ENCODE assay signal across 8 mouse cellular contexts in genomic region chr9:99458529-99459208, GRCm38 (mm10). TPM values are rescaled to one million over a fixed set of nuclear protein-coding genes. Genes with fewer than 3 reads are reported as not detected.
DNase-seq lines count a peak whose midpoint lies in the region; ATAC-seq and TF ChIP-seq lines count a peak whose summit lies in the region.

No protein-coding gene starts in this region.

- H3K4me2 ChIP-seq in heart, postnatal 0 days (ENCODE audit: low read depth, low read length): no peak overlapping the region
- H3K4me2 ChIP-seq in lung, postnatal 0 days (replicated peaks; ENCODE audit: low read depth, low read length): no peak overlapping the region
- H3K4me2 ChIP-seq in stomach, embryonic 14.5 days (replicated peaks; ENCODE audit: low read depth, low read length): no peak overlapping the region

- H3K4me1 ChIP-seq in heart, postnatal 0 days (ENCODE audit: control insufficient read depth, insufficient read depth): no peaks in the 10 kb centered on the region
- H3K4me1 ChIP-seq in heart, embryonic 10.5 days: no peaks in the 10 kb centered on the region
- no peaks in the 10 kb centered on the region for H3K4me1 ChIP-seq in lung, postnatal 0 days (ENCODE audit: insufficient read depth, low read depth, low read length)
- no peaks in the 10 kb centered on the region for H3K4me1 ChIP-seq in stomach, embryonic 14.5 days (ENCODE audit: control insufficient read depth, insufficient read depth, low read length)

- H3K27me3 ChIP-seq in heart, postnatal 0 days (ENCODE audit: control insufficient read depth, insufficient read depth, low read length): no peaks in the 10 kb centered on the region
- 0 out of 2 replicates have a peak, but pooled peaks cover 5% of the 10 kb centered on the region for H3K27me3 ChIP-seq in heart, embryonic 10.5 days (ENCODE audit: insufficient read depth, poor library complexity, severe bottlenecking)
- H3K27me3 ChIP-seq in lung, postnatal 0 days (replicated peaks; ENCODE audit: insufficient read depth, low read length): no peaks in the 10 kb centered on the region
- no peaks in the 10 kb centered on the region for H3K27me3 ChIP-seq in stomach, embryonic 14.5 days (ENCODE audit: control insufficient read depth, insufficient read depth, low read length)

- no peak overlapping the region for H3K27ac ChIP-seq in heart, postnatal 0 days (ENCODE audit: low read depth)
- H3K27ac ChIP-seq in heart, embryonic 10.5 days: no peak overlapping the region
- no peak overlapping the region for H3K27ac ChIP-seq in lung, postnatal 0 days (ENCODE audit: low read length)
- no peak overlapping the region for H3K27ac ChIP-seq in stomach, embryonic 14.5 days (ENCODE audit: low read length)

- no peaks in the 10 kb centered on the region for H3K36me3 ChIP-seq in heart, postnatal 0 days (replicated peaks; ENCODE audit: control insufficient read depth, insufficient read depth, low read length)
- H3K36me3 ChIP-seq in heart, embryonic 10.5 days: no peaks in the 10 kb centered on the region
- H3K36me3 ChIP-seq in lung, postnatal 0 days (ENCODE audit: insufficient read depth, low read length): no peaks in the 10 kb centered on the region
- H3K36me3 ChIP-seq in stomach, embryonic 14.5 days (ENCODE audit: control insufficient read depth, insufficient read depth, low read length): no peaks in the 10 kb centered on the region

- no peaks in the 10 kb centered on the region for H3K9me3 ChIP-seq in heart, postnatal 0 days (replicated peaks; ENCODE audit: control insufficient read depth, low read length)
- no peaks in the 10 kb centered on the region for H3K9me3 ChIP-seq in heart, embryonic 10.5 days
- no peaks in the 10 kb centered on the region for H3K9me3 ChIP-seq in lung, postnatal 0 days (ENCODE audit: low read length)
- no peaks in the 10 kb centered on the region for H3K9me3 ChIP-seq in stomach, embryonic 14.5 days (ENCODE audit: control insufficient read depth, low read depth, low read length)

- ATAC-seq in heart, postnatal 0 days (ENCODE audit: insufficient read depth, low read depth): no peak
- 0 out of 2 replicates have a peak, but pooled peaks have one; percentile 68 for ATAC-seq in erythroid progenitor cell, adult 5-6 weeks (replicated peaks; ENCODE audit: low FRiP score, poor library complexity, severe bottlenecking)
- ATAC-seq in lung, postnatal 0 days: no peak
- ATAC-seq in stomach, embryonic 14.5 days (ENCODE audit: insufficient number of reproducible peaks, insufficient read depth, low FRiP score, low read depth): 0 out of 2 replicates have a peak, but pooled peaks have one; percentile 18

- DNase-seq in heart, postnatal 0 days (ENCODE audit: low spot score): no peak
- DNase-seq in heart, embryonic 10.5 days (ENCODE audit: low spot score): no peak
- peak; percentile 55 to 63 for DNase-seq in right cerebral cortex, adult 2 months (ENCODE audit: low spot score in 2 of 2)
- no peak for DNase-seq in right cerebral cortex, postnatal 25 days
- peak; percentile 71 for DNase-seq in brain, adult 2 months (ENCODE audit: low read depth, low spot score)
- DNase-seq in lung, postnatal 0 days (ENCODE audit: low spot score): peak; percentile 43

- 42% methylated on average over 12 of the region's 12 CpGs for WGBS in heart, postnatal 0 days
- WGBS in heart, embryonic 10.5 days: 38% methylated on average over 12 of the region's 12 CpGs
- 37% methylated on average over 12 of the region's 12 CpGs for WGBS in lung, postnatal 0 days
- 34% methylated on average over 12 of the region's 12 CpGs for WGBS in stomach, embryonic 14.5 days

- peak; percentile 58 for TF ChIP-seq CTCF in heart, postnatal 0 days (IDR thresholded peaks at IDR 0.05; ENCODE audit: low read depth)
- TF ChIP-seq CTCF in lung, postnatal 0 days (IDR thresholded peaks at IDR 0.05): peak; percentile 77

- TF ChIP-seq EP300 in heart, postnatal 0 days (IDR thresholded peaks at IDR 0.05; ENCODE audit: low read depth): no peak
- no peak for TF ChIP-seq EP300 in lung, postnatal 0 days (IDR thresholded peaks at IDR 0.05)

- no peak overlapping the region for H3K9ac ChIP-seq in heart, postnatal 0 days (replicated peaks; ENCODE audit: low read depth, low read length)
- no peak overlapping the region for H3K9ac ChIP-seq in lung, postnatal 0 days (replicated peaks; ENCODE audit: low read depth)
- H3K9ac ChIP-seq in stomach, embryonic 14.5 days (replicated peaks; ENCODE audit: low read depth, low read length): no peak overlapping the region

- no peak overlapping the region for H3K4me3 ChIP-seq in heart, postnatal 0 days (ENCODE audit: low read depth, low read length)
- no peak overlapping the region for H3K4me3 ChIP-seq in heart, embryonic 10.5 days
- H3K4me3 ChIP-seq in lung, postnatal 0 days (ENCODE audit: low read depth, low read length): no peak overlapping the region
- no peak overlapping the region for H3K4me3 ChIP-seq in stomach, embryonic 14.5 days (ENCODE audit: low read depth, low read length)

RNA-seq across cellular contexts. Expression of gene Nme9, which starts 7.4 kb away (rescaled TPM):
- total RNA-seq in heart, postnatal 0 days (2014; rRNA removed; ENCODE audit: low replicate concordance): not detected in 2 replicates
- 0.18 and 0.93 TPM in 2 replicates for polyA plus RNA-seq in heart, postnatal 0 days (2015; fragmentation: Nextera tagmentation; extraction: Ambion mirVana)
- polyA plus RNA-seq in heart, embryonic 10.5 days (2016; fragmentation: Nextera tagmentation; extraction: Ambion mirVana): not detected in 2 replicates
- total RNA-seq in erythroid progenitor cell, adult 5-6 weeks (2015; ENCODE audit: low replicate concordance): not detected in 2 replicates
- 1.2 TPM in 1 of 2 replicates, not detected in the other for total RNA-seq in erythroid progenitor cell, adult 5-6 weeks (2017; ENCODE audit: low replicate concordance)
- polyA plus RNA-seq in lung, postnatal 0 days (2015; fragmentation: Nextera tagmentation; extraction: Ambion mirVana): 17.1 and 19.2 TPM in 2 replicates
- not detected in 2 replicates for polyA plus RNA-seq in stomach, embryonic 14.5 days (2014; fragmentation: Nextera tagmentation; extraction: Ambion mirVana)

RNA-seq across cellular contexts. Expression of gene Mras, which starts 21.5 kb away (rescaled TPM):
- total RNA-seq in heart, postnatal 0 days (2014; rRNA removed; ENCODE audit: low replicate concordance): 13.8 and 15.8 TPM in 2 replicates
- polyA plus RNA-seq in heart, postnatal 0 days (2015; fragmentation: Nextera tagmentation; extraction: Ambion mirVana): 11.9 and 13.0 TPM in 2 replicates
- polyA plus RNA-seq in heart, embryonic 10.5 days (2016; fragmentation: Nextera tagmentation; extraction: Ambion mirVana): 5.1 and 7.5 TPM in 2 replicates
- 14.3 TPM in 1 of 2 replicates, not detected in the other for total RNA-seq in erythroid progenitor cell, adult 5-6 weeks (2015; ENCODE audit: low replicate concordance)
- 0.08 and 0.13 TPM in 2 replicates for total RNA-seq in erythroid progenitor cell, adult 5-6 weeks (2017; ENCODE audit: low replicate concordance)
- polyA plus RNA-seq in lung, postnatal 0 days (2015; fragmentation: Nextera tagmentation; extraction: Ambion mirVana): 13.9 and 22.4 TPM in 2 replicates
- polyA plus RNA-seq in stomach, embryonic 14.5 days (2014; fragmentation: Nextera tagmentation; extraction: Ambion mirVana): 8.3 and 11.8 TPM in 2 replicates

Comparison
In these comparisons a context has a peak if more than half of its experiments do, and no peak if none do; other contexts are left out.
1. DNase-seq: peak in right cerebral cortex, adult 2 months (2 of 2), brain, adult 2 months (single experiment) and lung, postnatal 0 days (single experiment); none in heart, postnatal 0 days (single experiment), heart, embryonic 10.5 days (single experiment) and right cerebral cortex, postnatal 25 days (single experiment).
2. ATAC-seq: peak in erythroid progenitor cell, adult 5-6 weeks (single experiment) and stomach, embryonic 14.5 days (single experiment); none in heart, postnatal 0 days (single experiment) and lung, postnatal 0 days (single experiment).